Comparison of ENCODE assay signal across 9 mouse cellular contexts in genomic region chr1:181529368-181529767, GRCm38 (mm10). TPM values are rescaled to one million over a fixed set of nuclear protein-coding genes. Genes with fewer than 3 reads are reported as not detected.
DNase-seq lines count a peak whose midpoint lies in the region; ATAC-seq and TF ChIP-seq lines count a peak whose summit lies in the region.
"Had no signal": no experiment of that assay in that cellular context is flagged by ENCODE, and none has a peak within 500 bp of the region (broad histone marks: within the 10 kb centered on the region; RNA-seq: fewer than 3 reads in every experiment).

No protein-coding gene starts in this region.

- 80% methylated on average over 4 of the region's 4 CpGs for WGBS in midbrain, embryonic 14.5 days
- 58% methylated on average over 4 of the region's 4 CpGs for WGBS in midbrain, embryonic 16.5 days
- 52% methylated on average over 4 of the region's 4 CpGs for WGBS in olfactory bulb, adult 2 months
- WGBS in hindbrain, embryonic 10.5 days, result 81% methylated on average over 4 of the region's 4 CpGs

- DNase-seq in midbrain, embryonic 14.5 days, result peak; percentile 40
- peak; percentile 79 to 86 for DNase-seq in gastrocnemius, adult 8-10 months (ENCODE audit: low spot score in 2 of 2)
- peak; percentile 90 for DNase-seq in kidney, postnatal 10 days
- DNase-seq in embryo, embryonic 9.5 days (ENCODE audit: extremely low spot score), result no peak
- DNase-seq in hindbrain, embryonic 10.5 days (ENCODE audit: low spot score), result no peak

- ATAC-seq in midbrain, embryonic 14.5 days (ENCODE audit: low FRiP score, low TSS enrichment), result no peak
- no peak for ATAC-seq in midbrain, embryonic 16.5 days
- no peak for ATAC-seq in CD4-positive, CD25-positive, alpha-beta regulatory T cell, adult 4 months

- H3K9me3 ChIP-seq in midbrain, embryonic 14.5 days (ENCODE audit: control insufficient read depth, low read length), result no peaks in the 10 kb centered on the region
- no peaks in the 10 kb centered on the region for H3K9me3 ChIP-seq in midbrain, embryonic 16.5 days (replicated peaks; ENCODE audit: control insufficient read depth, low read length, poor library complexity, severe bottlenecking)
- no peaks in the 10 kb centered on the region for H3K9me3 ChIP-seq in hindbrain, embryonic 10.5 days
- H3K9me3 ChIP-seq: neural tube, embryonic 12.5 days had no signal

- H3K9ac ChIP-seq in midbrain, embryonic 14.5 days (replicated peaks; ENCODE audit: low read length), result no peak overlapping the region
- no peak overlapping the region for H3K9ac ChIP-seq in midbrain, embryonic 16.5 days (ENCODE audit: low read depth, low read length)
- H3K9ac ChIP-seq: neural tube, embryonic 12.5 days had no signal

- no peaks in the 10 kb centered on the region for H3K27me3 ChIP-seq in midbrain, embryonic 14.5 days (ENCODE audit: control insufficient read depth, insufficient read depth, low read length)
- no peaks in the 10 kb centered on the region for H3K27me3 ChIP-seq in midbrain, embryonic 16.5 days (ENCODE audit: control insufficient read depth, insufficient read depth, low read depth, low read length)
- H3K27me3 ChIP-seq in hindbrain, embryonic 10.5 days (ENCODE audit: insufficient read depth, poor library complexity, severe bottlenecking), result no peaks in the 10 kb centered on the region
- H3K27me3 ChIP-seq: neural tube, embryonic 12.5 days had no signal

- H3K4me1 ChIP-seq in midbrain, embryonic 14.5 days (ENCODE audit: control insufficient read depth, insufficient read depth, low read length), result no peaks in the 10 kb centered on the region
- H3K4me1 ChIP-seq in midbrain, embryonic 16.5 days (ENCODE audit: control insufficient read depth, insufficient read depth, low read length), result no peaks in the 10 kb centered on the region
- peaks cover 5% of the 10 kb centered on the region for H3K4me1 ChIP-seq in olfactory bulb, adult 2 months (ENCODE audit: control insufficient read depth, insufficient read depth, low read length)
- H3K4me1 ChIP-seq in hindbrain, embryonic 10.5 days (replicated peaks), result peaks cover 16% of the 10 kb centered on the region; the same call in 1 of the 2 replicates

- TF ChIP-seq POLR2A in olfactory bulb, adult 2 months (IDR thresholded peaks at IDR 0.05; ENCODE audit: insufficient read depth, low read depth, low read length), result no peak

- H3K36me3 ChIP-seq in midbrain, embryonic 14.5 days (ENCODE audit: control insufficient read depth, insufficient read depth, low read length), result no peaks in the 10 kb centered on the region
- no peaks in the 10 kb centered on the region for H3K36me3 ChIP-seq in midbrain, embryonic 16.5 days (ENCODE audit: control insufficient read depth, insufficient read depth, low read length)
- no peaks in the 10 kb centered on the region for H3K36me3 ChIP-seq in hindbrain, embryonic 10.5 days
- H3K36me3 ChIP-seq: neural tube, embryonic 12.5 days had no signal

- no peak overlapping the region for H3K4me2 ChIP-seq in midbrain, embryonic 14.5 days (ENCODE audit: low read length)
- H3K4me2 ChIP-seq in midbrain, embryonic 16.5 days (ENCODE audit: low read length), result no peak overlapping the region
- H3K4me2 ChIP-seq: neural tube, embryonic 12.5 days had no signal

- no peak overlapping the region for H3K27ac ChIP-seq in midbrain, embryonic 14.5 days (replicated peaks; ENCODE audit: low read depth, low read length)
- H3K27ac ChIP-seq in midbrain, embryonic 16.5 days (ENCODE audit: low read length), result no peak overlapping the region
- 0 out of 2 replicates have a peak overlapping the region, but pooled peaks have one; percentile 36 for H3K27ac ChIP-seq in olfactory bulb, adult 2 months (ENCODE audit: insufficient read depth, low read depth, low read length)
- no peak overlapping the region for H3K27ac ChIP-seq in hindbrain, embryonic 10.5 days
- H3K27ac ChIP-seq: neural tube, embryonic 12.5 days had no signal

- TF ChIP-seq CTCF in olfactory bulb, adult 2 months (IDR thresholded peaks at IDR 0.05; ENCODE audit: insufficient read depth, low read depth, low read length), result no peak

- no peak overlapping the region for H3K4me3 ChIP-seq in midbrain, embryonic 14.5 days (replicated peaks; ENCODE audit: low read depth, low read length)
- no peak overlapping the region for H3K4me3 ChIP-seq in midbrain, embryonic 16.5 days (ENCODE audit: low read depth, low read length)
- H3K4me3 ChIP-seq in olfactory bulb, adult 2 months (ENCODE audit: insufficient read depth, low read depth, low read length), result no peak overlapping the region
- H3K4me3 ChIP-seq in hindbrain, embryonic 10.5 days, result no peak overlapping the region
- H3K4me3 ChIP-seq: neural tube, embryonic 12.5 days had no signal

RNA-seq across cellular contexts. Expression of gene Ccdc121, which starts 18.1 kb away (rescaled TPM):
- polyA plus RNA-seq in midbrain, embryonic 14.5 days (2014; fragmentation: Nextera tagmentation; extraction: Ambion mirVana), result 0.12 and 0.18 TPM in 2 replicates
- 0.11 and 0.23 TPM in 2 replicates for polyA plus RNA-seq in midbrain, embryonic 16.5 days (2015; fragmentation: Nextera tagmentation; extraction: Ambion mirVana)
- not detected for total RNA-seq in gastrocnemius, adult 8-10 months (2022)
- polyA plus RNA-seq in olfactory bulb, adult 2 months (2012; ENCODE audit: insufficient read depth, insufficient read length, low replicate concordance, missing spikeins), result not detected in 2 replicates
- polyA plus RNA-seq in CD4-positive, CD25-positive, alpha-beta regulatory T cell, adult 4 months (2017; shearing (Covaris generic)), result not detected
- 0.10 and 0.11 TPM in 2 replicates for polyA plus RNA-seq in hindbrain, embryonic 10.5 days (2016; fragmentation: Nextera tagmentation; extraction: Ambion mirVana)
- polyA plus RNA-seq: neural tube, embryonic 12.5 days had no signal

RNA-seq across cellular contexts. Expression of gene Dnah14, which starts 47.0 kb away (rescaled TPM):
- polyA plus RNA-seq in midbrain, embryonic 14.5 days (2014; fragmentation: Nextera tagmentation; extraction: Ambion mirVana), result 0.70 and 0.93 TPM in 2 replicates
- polyA plus RNA-seq in midbrain, embryonic 16.5 days (2015; fragmentation: Nextera tagmentation; extraction: Ambion mirVana), result 0.36 and 0.50 TPM in 2 replicates
- total RNA-seq in gastrocnemius, adult 8-10 months (2022), result not detected
- polyA plus RNA-seq in olfactory bulb, adult 2 months (2012; ENCODE audit: insufficient read depth, insufficient read length, low replicate concordance, missing spikeins), result not detected in 2 replicates
- polyA plus RNA-seq in CD4-positive, CD25-positive, alpha-beta regulatory T cell, adult 4 months (2017; shearing (Covaris generic)), result 1 to 10 TPM; 3.3 to 3.4 TPM
- 1.0 and 1.1 TPM in 2 replicates for polyA plus RNA-seq in hindbrain, embryonic 10.5 days (2016; fragmentation: Nextera tagmentation; extraction: Ambion mirVana)

Comparison
In these comparisons a context has a peak if more than half of its experiments do, and no peak if none do; other contexts are left out.
1. DNase-seq: peak in midbrain, embryonic 14.5 days (single experiment), gastrocnemius, adult 8-10 months (2 of 2) and kidney, postnatal 10 days (single experiment); none in embryo, embryonic 9.5 days (single experiment) and hindbrain, embryonic 10.5 days (single experiment).